Mouse (Mus musculus) testis, adult 2 months (tissue): Measurements from ENCODE around the gene Ass1. TPM values are rescaled to one million over a fixed set of nuclear protein-coding genes. Genes with fewer than 3 reads are reported as not detected.

Source experiments
- H3K27ac ChIP-seq: fragments of 200-500 bp; 2 replicates; pipeline ENCODE4 v1.5.1; 2012; ENCODE audit warnings: low read depth, low read length; ENCODE audit not compliant: control insufficient read depth, insufficient read depth
- H3K27me3 ChIP-seq: fragments of 200-500 bp; 2 replicates; pipeline ENCODE4 v1.6.1; 2012; ENCODE audit warnings: mild to moderate bottlenecking, low read length, moderate library complexity; ENCODE audit not compliant: control insufficient read depth, insufficient read depth
- H3K36me3 ChIP-seq: fragments of 200-500 bp; 2 replicates; pipeline ENCODE4 v1.6.1; 2012; ENCODE audit warnings: mild to moderate bottlenecking, low read length; ENCODE audit not compliant: control insufficient read depth, insufficient read depth
- H3K4me1 ChIP-seq: fragments of 200-500 bp; 2 replicates; pipeline ENCODE4 v1.6.1; 2012; ENCODE audit warnings: low read length; ENCODE audit not compliant: control insufficient read depth, insufficient read depth
- H3K4me3 ChIP-seq: fragments of 200-500 bp; 2 replicates; pipeline ENCODE4 v1.5.1; 2012; ENCODE audit warnings: low read depth, mild to moderate bottlenecking, low read length, moderate library complexity, mixed read lengths; ENCODE audit not compliant: control insufficient read depth
- CTCF ChIP-seq: fragments of 200-500 bp; IDR thresholded peaks from 2 replicates; pipeline ENCODE4 v1.5.1; 2012; ENCODE audit warnings: low read depth, mild to moderate bottlenecking, inconsistent platforms, low read length, moderate library complexity; ENCODE audit not compliant: control insufficient read depth, insufficient read depth, insufficient replicate concordance
- POLR2A ChIP-seq: fragments of 200-500 bp; IDR thresholded peaks from 2 replicates; pipeline ENCODE4 v1.6.1; 2012; ENCODE audit warnings: low read depth, mild to moderate bottlenecking, inconsistent platforms, low read length, moderate library complexity; ENCODE audit not compliant: control insufficient read depth
- polyA plus RNA-seq: library from polyadenylated mRNA; depleted of rRNA; stranded (reverse); fragments of >200 nt; gene quantifications from 2 replicates; pipeline ENCODE4 v1.2.3, GENCODE M21; 2012

The Ass1 gene
- polyA plus RNA-seq, 1 experiment: 34.6 TPM

- Histone ChIP-seq H3K27me3 (no peaks in the 10 kb centered on the region), H3K27ac (no peak overlapping the region), H3K4me1 (no peaks in the 10 kb centered on the region), H3K4me3 (no peak overlapping the region), H3K36me3 (no peaks in the 10 kb centered on the region)
- TF ChIP-seq CTCF: no peak
- TF ChIP-seq POLR2A: no peak
These were observed 30.4 kb upstream of the Ass1 start for GRCm38 (mm10) chr2:31439576-31439975.

DNA sequence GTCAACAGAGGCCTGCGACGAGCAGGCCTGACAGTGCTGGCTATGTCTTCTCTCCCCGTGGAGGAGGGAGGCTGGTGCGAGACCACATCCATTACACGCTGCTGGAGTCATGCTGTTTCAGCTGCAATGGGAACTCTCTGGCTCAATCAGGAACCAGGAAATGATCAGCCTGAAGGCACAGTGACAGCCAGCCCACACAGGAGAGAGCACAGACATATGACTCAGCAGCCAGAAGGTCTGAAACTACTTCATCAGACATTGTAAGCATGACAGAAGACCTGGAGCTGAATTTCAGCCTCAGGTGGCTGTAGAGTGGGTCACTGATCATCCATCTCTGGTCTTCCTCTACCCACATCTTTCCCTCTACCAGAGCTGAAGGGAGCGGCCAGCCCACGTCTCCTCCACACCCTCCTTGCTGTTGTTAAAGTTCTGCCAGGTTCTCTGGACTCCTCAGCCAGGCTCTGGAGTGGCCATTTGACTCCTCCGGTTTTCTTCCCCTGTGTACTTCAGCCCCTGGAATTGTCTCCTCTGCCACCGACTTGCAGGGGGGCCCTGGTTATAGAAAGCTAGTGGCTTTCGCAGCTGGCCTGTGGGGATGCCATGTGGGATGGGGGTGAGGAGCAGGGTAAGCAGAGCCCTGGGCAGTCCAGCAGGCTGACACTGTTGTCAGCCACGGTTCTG lies 27.4 kb upstream of the Ass1 start:
- no peak overlapping the region for H3K4me3 ChIP-seq
- no peak overlapping the region for H3K27ac ChIP-seq
- H3K36me3 ChIP-seq: no peaks in the 10 kb centered on the region
- H3K27me3 ChIP-seq: no peaks in the 10 kb centered on the region
- H3K4me1 ChIP-seq: no peaks in the 10 kb centered on the region
- TF ChIP-seq CTCF: no peak
- no peak for TF ChIP-seq POLR2A

DNA sequence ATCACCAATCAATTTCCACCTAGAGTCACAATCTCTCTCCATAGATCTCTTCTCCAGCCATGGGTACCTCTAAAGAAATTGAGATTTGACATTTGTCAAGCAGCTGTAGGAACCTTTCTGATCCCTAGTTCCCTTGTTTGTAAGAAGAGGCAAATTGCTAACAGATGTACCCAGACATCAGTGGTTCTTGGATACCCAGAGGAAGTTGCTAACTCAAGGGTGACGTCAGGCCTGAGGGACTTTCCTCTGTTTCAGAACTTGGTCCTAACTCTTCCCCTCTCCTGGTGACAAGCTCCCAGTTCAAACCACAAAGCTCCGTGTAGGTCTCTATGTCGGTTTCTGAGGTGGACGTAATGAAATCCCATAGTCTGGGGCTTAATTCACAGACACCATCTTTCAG lies 24.0 kb upstream of the Ass1 start:
- Histone ChIP-seq H3K27me3 (no peaks in the 10 kb centered on the region), H3K36me3 (no peaks in the 10 kb centered on the region), H3K4me3 (no peak overlapping the region), H3K27ac (no peak overlapping the region), H3K4me1 (no peaks in the 10 kb centered on the region)
- TF ChIP-seq POLR2A (no peak), CTCF (no peak)

GRCm38 (mm10) chr2:31446456-31446855 lies 23.6 kb upstream of the Ass1 start:
- H3K27ac ChIP-seq: no peak overlapping the region
- no peak overlapping the region for H3K4me3 ChIP-seq
- no peaks in the 10 kb centered on the region for H3K36me3 ChIP-seq
- TF ChIP-seq POLR2A (no peak), CTCF (no peak)
- no peaks in the 10 kb centered on the region for H3K27me3 ChIP-seq
- no peaks in the 10 kb centered on the region for H3K4me1 ChIP-seq

DNA sequence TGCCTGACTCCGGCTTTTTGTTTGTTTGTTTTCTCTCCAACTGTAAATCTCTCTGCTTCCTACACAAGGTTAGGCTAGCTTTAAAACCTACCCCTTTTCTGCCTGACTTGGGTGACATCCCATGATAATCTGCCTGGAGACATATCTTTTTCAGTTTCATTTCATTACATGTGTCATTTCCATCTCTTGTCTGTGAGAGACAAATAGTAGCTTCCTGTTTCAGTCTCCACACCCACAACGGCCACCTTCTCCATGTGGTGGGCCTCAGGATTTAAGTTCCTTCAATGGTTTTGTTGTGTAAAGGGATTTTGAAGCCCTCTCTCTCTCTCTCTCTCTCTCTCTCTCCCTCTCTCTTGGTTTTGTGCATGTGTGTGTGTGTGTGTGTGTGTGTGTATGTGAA lies 22.5 kb upstream of the Ass1 start:
- TF ChIP-seq CTCF (no peak), POLR2A (no peak)
- Histone ChIP-seq H3K27me3 (no peaks in the 10 kb centered on the region), H3K4me1 (no peaks in the 10 kb centered on the region), H3K36me3 (no peaks in the 10 kb centered on the region), H3K27ac (no peak overlapping the region), H3K4me3 (no peak overlapping the region)

- no peaks in the 10 kb centered on the region for H3K36me3 ChIP-seq
- TF ChIP-seq CTCF (no peak), POLR2A (no peak)
- no peak overlapping the region for H3K4me3 ChIP-seq
- no peaks in the 10 kb centered on the region for H3K27me3 ChIP-seq
- no peaks in the 10 kb centered on the region; the same call in 1 of the 2 replicates for H3K4me1 ChIP-seq
- H3K27ac ChIP-seq: no peak overlapping the region
These were observed 21.1 kb upstream of the Ass1 start for GRCm38 (mm10) chr2:31448756-31449440.

- H3K4me1 ChIP-seq: no peaks in the 10 kb centered on the region; the same call in 1 of the 2 replicates
- no peak overlapping the region for H3K4me3 ChIP-seq
- no peaks in the 10 kb centered on the region for H3K36me3 ChIP-seq
- H3K27ac ChIP-seq: no peak overlapping the region
- no peak for TF ChIP-seq POLR2A
- no peak for TF ChIP-seq CTCF
- H3K27me3 ChIP-seq: no peaks in the 10 kb centered on the region
These were observed 20.6 kb upstream of the Ass1 start for GRCm38 (mm10) chr2:31449441-31449815.
